Mouse (Mus musculus) small intestine, adult 2 months (tissue): ENCODE data around the gene BC051142. TPM values are rescaled to one million over a fixed set of nuclear protein-coding genes. Genes with fewer than 3 reads are reported as not detected.
A peak's percentile ranks its signal among the peaks of the same experiment; 100 is the strongest.

ENCODE experiments used
- H3K27ac ChIP-seq: fragments of 200-500 bp; 2 replicates; pipeline ENCODE4 v1.5.1; 2012; ENCODE audit warnings: low read depth, low read length, control low read depth, inconsistent platforms; ENCODE audit not compliant: insufficient read depth
- H3K27me3 ChIP-seq: fragments of 200-500 bp; 2 replicates; pipeline ENCODE4 v1.6.1; 2012; ENCODE audit warnings: mild to moderate bottlenecking, moderate library complexity, low read length, inconsistent platforms; ENCODE audit not compliant: control insufficient read depth, insufficient read depth
- H3K36me3 ChIP-seq: fragments of 200-500 bp; 2 replicates; pipeline ENCODE4 v1.6.1; 2012; ENCODE audit warnings: mild to moderate bottlenecking, low read length, control low read depth, inconsistent platforms; ENCODE audit not compliant: control insufficient read depth, insufficient read depth
- H3K4me1 ChIP-seq: fragments of 200-500 bp; 2 replicates; pipeline ENCODE4 v1.6.1; 2012; ENCODE audit warnings: low read length, inconsistent platforms, mixed read lengths; ENCODE audit not compliant: control insufficient read depth, insufficient read depth, insufficient read length
- H3K4me3 ChIP-seq: fragments of 200-500 bp; 2 replicates; pipeline ENCODE4 v1.5.1; 2012; ENCODE audit warnings: low read depth, mild to moderate bottlenecking, control low read depth, inconsistent platforms, low read length, moderate library complexity
- CTCF ChIP-seq: fragments of 200-500 bp; IDR thresholded peaks from 2 replicates; pipeline ENCODE4 v1.5.1; 2012; ENCODE audit warnings: low read depth, mild to moderate bottlenecking, control low read depth, inconsistent platforms, low read length, moderate library complexity, mixed read lengths; ENCODE audit not compliant: insufficient replicate concordance, insufficient read length; ENCODE audit errors: extremely low read depth
- POLR2A ChIP-seq: fragments of 200-500 bp; IDR thresholded peaks from 2 replicates; pipeline ENCODE4 v1.6.1; 2012; ENCODE audit warnings: low read depth, mild to moderate bottlenecking, control low read depth, inconsistent platforms, low read length, moderate library complexity
- WGBS: fragments of 180-500 bp; shearing (Covaris S2); methylation state at CpG from one replicate; pipeline ENCODE4 v1.1.7; 2018; 5-methylcytosine and 5-hydroxymethylcytosine counted together
- polyA plus RNA-seq: library from polyadenylated mRNA; depleted of rRNA; stranded (reverse); fragments of >200 nt; gene quantifications from 2 replicates; pipeline ENCODE4 v1.2.3, GENCODE M21; 2012

The BC051142 gene
- polyA plus RNA-seq, 1 experiment, result not detected

GRCm38 (mm10) chr17:34365031-34365430, 33.6 kb upstream of the BC051142 start:
- WGBS, result 85% methylated on average over 10 of the region's 10 CpGs
- Histone ChIP-seq H3K36me3 (peaks cover 9% of the 10 kb centered on the region), H3K27me3 (no peaks in the 10 kb centered on the region), H3K27ac (no peak overlapping the region), H3K4me3 (no peak overlapping the region), H3K4me1 (peaks cover 2% of the 10 kb centered on the region; the same call in 1 of the 2 replicates)
- TF ChIP-seq POLR2A (no peak), CTCF (no peak)

- Histone ChIP-seq H3K27me3 (no peaks in the 10 kb centered on the region), H3K36me3 (peaks cover 2% of the 10 kb centered on the region; the same call in 1 of the 2 replicates), H3K27ac (peak overlapping the region; percentile 99), H3K4me1 (peaks cover 19% of the 10 kb centered on the region), H3K4me3 (no peak overlapping the region)
- no peak for TF ChIP-seq POLR2A
- TF ChIP-seq CTCF, result no peak
- 18% methylated on average over 4 of the region's 4 CpGs for WGBS
These were observed 28.1 kb upstream of the BC051142 start for GRCm38 (mm10) chr17:34370563-34370962.

GRCm38 (mm10) chr17:34373055-34373709, 25.4 kb upstream of the BC051142 start:
- Histone ChIP-seq H3K27ac (peak overlapping the region; percentile 81), H3K4me1 (peaks cover 21% of the 10 kb centered on the region)
- TF ChIP-seq POLR2A, result no peak

GRCm38 (mm10) chr17:34376847-34377246, 21.8 kb upstream of the BC051142 start, which contains the start of gene Btnl1:
Gene Btnl1, plus strand, starts transcription at chr17:34377132.
- TF ChIP-seq POLR2A (0 out of 2 replicates have a peak, but pooled peaks have one; percentile 23), CTCF (no peak)
- WGBS, result 29% methylated on average over 2 of the region's 2 CpGs
- peak within 1 kb of the TSS; percentile 79 for H3K4me3 ChIP-seq

More at GRCm38 (mm10) chr17:34373055-34373709, 25.4 kb upstream of the BC051142 start:
- H3K27me3 ChIP-seq, result no peaks in the 10 kb centered on the region
- no peak overlapping the region for H3K4me3 ChIP-seq
- H3K36me3 ChIP-seq, result no peaks in the 10 kb centered on the region; the same call in 1 of the 2 replicates
- 29% methylated on average over 6 of the region's 6 CpGs for WGBS

GRCm38 (mm10) chr17:34377450-34378209, 21.0 kb upstream of the BC051142 start:
- H3K27me3 ChIP-seq, result no peaks in the 10 kb centered on the region
- peak overlapping the region; percentile 94 for H3K27ac ChIP-seq
- 10% methylated on average over 6 of the region's 6 CpGs for WGBS
- TF ChIP-seq CTCF, result no peak
- no peak for TF ChIP-seq POLR2A
- peaks cover 14% of the 10 kb centered on the region for H3K4me1 ChIP-seq
- peak overlapping the region; percentile 79 for H3K4me3 ChIP-seq
- peaks cover 29% of the 10 kb centered on the region for H3K36me3 ChIP-seq

More at GRCm38 (mm10) chr17:34376847-34377246, 21.8 kb upstream of the BC051142 start, which contains the start of gene Btnl1:
- H3K27ac ChIP-seq, result peak within 1 kb of the TSS; percentile 94
- peaks cover 21% of the 10 kb centered on the region for H3K36me3 ChIP-seq
- peaks cover 16% of the 10 kb centered on the region for H3K4me1 ChIP-seq
- no peaks in the 10 kb centered on the region for H3K27me3 ChIP-seq

- 36% methylated on average over 2 of the region's 2 CpGs for WGBS
- peaks cover 37% of the 10 kb centered on the region for H3K36me3 ChIP-seq
- H3K27me3 ChIP-seq, result no peaks in the 10 kb centered on the region
- TF ChIP-seq POLR2A, result no peak
- no peak; the same call in 1 of the 2 replicates for TF ChIP-seq CTCF
- H3K4me1 ChIP-seq, result peaks cover 7% of the 10 kb centered on the region
- H3K27ac ChIP-seq, result no peak overlapping the region
- peak overlapping the region; percentile 14; the same call in 1 of the 2 replicates for H3K4me3 ChIP-seq
These were observed 19.9 kb upstream of the BC051142 start for GRCm38 (mm10) chr17:34378716-34379115.

- Histone ChIP-seq H3K4me3 (0 out of 2 replicates have a peak overlapping the region, but pooled peaks have one; percentile 2), H3K36me3 (peaks cover 40% of the 10 kb centered on the region), H3K27ac (no peak overlapping the region), H3K4me1 (peaks cover 4% of the 10 kb centered on the region), H3K27me3 (no peaks in the 10 kb centered on the region)
- no peak for TF ChIP-seq POLR2A
- TF ChIP-seq CTCF, result no peak
- 89% methylated on average over 7 of the region's 7 CpGs for WGBS
These were observed 19.2 kb upstream of the BC051142 start for GRCm38 (mm10) chr17:34379451-34379850.
